Mouse (Mus musculus) G1E (cell line): ENCODE measurements at regions not wholly inside any gene's neighbourhood (a gene's known extent, or its start where the extent isn't known, plus 50 kb on each side); places are given as distances from the start of the nearest gene placed in this dataset.

Experiments
- CTCF ChIP-seq: IDR thresholded peaks from 2 replicates; pipeline ENCODE4 v1.5.1; 2012; ENCODE audit warnings: low read depth, low read length, inconsistent platforms, mixed read lengths
- TAL1 ChIP-seq: conservative IDR thresholded peaks from 2 replicates; pipeline ENCODE4 v1.6.1; 2012; ENCODE audit warnings: low read depth, low read length, inconsistent platforms, mixed read lengths

DNA sequence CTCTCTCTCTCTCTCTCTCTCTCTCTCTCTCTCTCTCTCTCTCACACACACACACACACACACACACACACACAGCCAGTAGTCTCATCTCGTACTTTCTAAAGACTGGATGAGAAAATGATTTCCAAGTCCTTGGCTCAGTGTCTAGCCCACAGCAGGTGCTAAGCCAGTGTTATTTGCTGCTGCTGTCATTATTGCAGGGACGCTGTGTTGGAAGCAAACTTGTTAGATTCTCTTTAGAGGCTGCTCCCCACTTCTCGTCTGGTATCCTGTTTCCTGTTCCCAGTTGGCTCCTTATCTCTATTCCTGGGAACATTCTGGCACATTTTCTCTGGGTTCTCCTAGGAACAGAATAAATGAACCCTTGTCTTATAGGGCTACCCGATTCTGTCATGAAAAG is 122.5 kb upstream of the Chd6 start:
- TF ChIP-seq CTCF: no peak
- TF ChIP-seq TAL1: no peak
